Mouse (Mus musculus) neutrophil, adult 65 days (primary cell): ENCODE results near the gene Ttll3. TPM values are rescaled to one million over a fixed set of nuclear protein-coding genes. Genes with fewer than 3 reads are reported as not detected.

Experiments
- total RNA-seq: library from RNA; stranded (reverse); gene quantifications from 2 replicates; pipeline ENCODE4 v1.2.4, GENCODE M21; 2023

The Ttll3 gene
- 34.0 and 50.2 TPM in 2 replicates for total RNA-seq

DNA sequence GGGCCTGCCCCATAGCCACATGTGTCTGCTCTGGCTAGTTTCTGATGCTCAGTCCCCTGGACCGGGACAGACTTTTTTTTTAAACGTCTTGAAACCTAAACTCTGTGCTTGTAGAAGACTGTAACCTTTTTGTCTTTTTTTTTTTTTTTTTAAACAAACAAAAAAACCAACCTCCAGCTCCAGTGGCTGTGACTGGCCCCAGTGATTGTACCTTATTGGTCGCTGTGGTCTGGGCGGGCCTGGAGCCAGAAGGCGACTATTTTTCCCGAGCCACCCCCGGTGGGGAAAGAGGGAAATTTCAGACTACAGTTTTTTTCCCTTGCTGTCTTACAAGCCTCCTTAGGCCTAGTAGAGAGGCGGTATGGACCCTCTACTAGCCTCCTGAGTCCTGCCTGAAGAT is at the start of gene Ttll3:
Gene Ttll3 (plus strand): TSS at position 301 of the 400 bp plus-strand sequence.

DNA sequence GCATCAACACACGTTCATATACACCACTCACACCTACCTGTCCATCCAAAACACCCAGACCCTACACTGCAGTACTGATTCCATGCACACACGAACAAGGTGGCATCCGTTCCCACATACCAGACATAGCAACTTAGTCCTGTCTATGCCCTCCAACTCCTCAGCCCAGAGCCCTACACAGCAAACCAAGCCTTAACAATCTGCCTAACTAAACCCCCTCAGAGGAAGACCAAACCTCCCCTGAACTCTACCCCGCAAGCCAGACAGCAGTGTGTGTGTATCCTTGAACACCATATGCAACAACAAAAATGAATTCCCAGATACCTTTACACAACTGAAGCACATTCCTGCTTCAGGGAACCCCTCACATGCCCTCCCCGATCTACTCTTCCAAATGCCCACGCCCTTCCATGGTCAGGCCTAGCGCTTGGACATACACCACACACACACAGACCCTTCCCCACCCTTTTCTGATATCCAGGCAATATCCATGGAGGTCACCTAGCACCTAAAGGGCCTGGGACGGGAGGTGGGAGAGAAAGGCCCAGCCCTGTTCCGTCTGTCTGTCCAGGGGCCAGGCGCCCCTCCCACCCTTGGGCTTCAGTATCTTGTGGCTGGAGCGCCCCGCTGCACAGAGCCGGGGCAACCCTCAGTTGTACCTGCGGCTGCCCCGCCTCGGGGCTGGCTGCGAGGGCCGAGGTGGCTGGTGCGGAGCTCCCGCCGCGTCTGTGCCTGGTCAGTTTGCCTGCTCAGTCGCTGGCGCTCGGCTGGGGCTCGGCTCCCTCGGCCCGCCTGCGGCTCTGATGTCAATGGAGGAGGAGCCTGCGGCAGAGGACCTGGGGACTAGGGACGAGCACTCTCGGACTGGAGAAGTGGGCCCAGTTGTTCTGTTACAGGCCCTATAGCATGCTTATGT is 45.6 kb upstream of the Ttll3 start, which contains the start of gene Camk1:
Gene Camk1 (minus strand): TSS at position 808 of the 916 bp plus-strand sequence.

DNA sequence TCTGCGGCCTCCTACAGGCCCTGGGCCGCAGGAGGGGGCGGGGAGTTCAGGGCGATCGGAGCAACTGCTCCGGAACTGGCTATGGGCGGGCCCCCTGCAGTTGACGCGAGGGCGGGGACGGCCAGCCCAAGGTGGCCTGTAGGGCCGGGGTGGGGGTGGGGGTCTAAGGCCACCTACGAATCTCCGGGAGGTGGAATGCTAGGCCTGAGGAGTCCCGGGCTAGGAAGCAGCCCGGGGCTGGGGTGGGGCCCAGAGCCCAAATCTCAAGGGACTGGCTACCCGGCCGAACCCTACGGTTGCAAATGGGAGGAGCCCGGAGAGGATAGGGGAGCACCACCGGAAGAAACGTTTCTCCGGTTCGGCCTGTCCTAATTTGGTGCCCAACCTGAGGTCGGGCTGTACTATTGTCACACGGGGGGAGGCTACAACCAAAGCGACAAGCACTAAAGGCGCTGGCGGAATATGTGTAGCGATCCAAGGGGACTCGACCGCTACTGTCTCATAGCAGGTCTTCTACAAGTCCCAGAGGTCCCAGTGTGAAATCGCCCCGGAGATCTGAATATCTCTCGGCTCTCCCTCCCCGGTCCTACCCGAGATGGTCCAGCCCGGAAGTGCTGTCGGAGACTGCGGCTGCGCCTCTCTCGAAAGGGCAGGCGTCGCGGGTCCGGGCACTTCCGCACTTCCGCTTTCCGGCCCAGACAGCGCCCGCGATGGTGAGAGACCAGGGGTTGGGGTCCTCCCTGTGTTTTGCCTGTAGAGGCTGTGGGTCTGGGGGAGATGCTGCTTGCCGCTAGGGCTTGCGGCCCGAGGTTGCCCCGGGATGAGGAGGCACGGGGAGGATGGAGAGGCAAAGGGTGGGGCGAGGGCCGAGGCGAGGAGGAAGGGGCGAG is 11.3 kb upstream of the Ttll3 start, which contains the start of the genes Tada3 and Arpc4:
Gene Tada3 (minus strand): TSS at position 388 of the 890 bp plus-strand sequence.
Gene Arpc4 (plus strand): TSS at position 620 of the 890 bp plus-strand sequence.

DNA sequence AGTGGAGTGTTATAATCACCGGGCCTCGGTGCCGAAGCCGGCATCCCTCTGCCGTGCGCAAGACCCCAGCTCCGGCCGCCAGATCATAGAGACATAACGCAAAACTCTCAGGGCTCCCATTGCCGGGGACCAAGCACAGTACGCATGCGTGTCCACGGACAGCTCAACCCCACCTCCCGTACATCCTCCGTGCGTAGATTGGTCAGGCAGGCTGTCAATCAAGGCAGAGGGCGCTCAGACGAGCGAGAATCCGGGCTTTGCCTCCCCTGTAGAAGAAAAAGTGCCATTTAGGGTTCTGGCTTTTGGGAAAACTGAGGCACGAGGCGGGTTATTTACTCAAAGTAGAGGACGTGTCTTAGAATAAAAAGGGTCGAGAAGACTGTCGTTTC is 30.1 kb downstream of the Ttll3 start, which contains the start of gene Rpusd3:
Gene Rpusd3 (minus strand): TSS at position 142 of the 389 bp plus-strand sequence.

DNA sequence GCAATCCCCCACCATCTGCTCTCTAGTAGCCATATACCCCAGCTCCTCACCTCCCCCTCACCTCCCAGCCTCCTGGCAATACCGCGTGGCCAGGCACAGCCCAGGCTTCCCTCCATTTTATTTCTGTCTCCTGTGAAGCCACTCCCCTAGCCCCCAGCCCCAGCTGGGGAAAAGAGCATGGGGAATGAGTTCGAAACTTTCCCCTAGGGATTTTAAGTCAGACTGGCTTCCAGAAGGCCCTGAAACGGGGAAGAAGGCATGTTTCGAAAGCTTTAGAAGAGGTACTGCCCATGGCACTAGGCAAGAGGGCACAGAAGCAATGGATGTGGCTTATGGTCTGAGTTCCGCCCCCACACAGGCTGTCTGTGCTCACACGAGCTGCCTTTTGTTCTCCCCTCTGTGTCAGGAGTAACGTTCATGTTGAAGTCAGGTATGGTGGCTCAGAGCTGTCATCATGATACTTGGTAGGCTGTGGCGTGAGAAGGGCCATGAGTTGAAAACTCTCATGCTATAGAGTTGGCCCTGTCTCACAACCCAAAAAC is 46.7 kb downstream of the Ttll3 start, which contains the start of gene Cidec:
Gene Cidec (minus strand): TSS at position 97 of the 542 bp plus-strand sequence.

DNA sequence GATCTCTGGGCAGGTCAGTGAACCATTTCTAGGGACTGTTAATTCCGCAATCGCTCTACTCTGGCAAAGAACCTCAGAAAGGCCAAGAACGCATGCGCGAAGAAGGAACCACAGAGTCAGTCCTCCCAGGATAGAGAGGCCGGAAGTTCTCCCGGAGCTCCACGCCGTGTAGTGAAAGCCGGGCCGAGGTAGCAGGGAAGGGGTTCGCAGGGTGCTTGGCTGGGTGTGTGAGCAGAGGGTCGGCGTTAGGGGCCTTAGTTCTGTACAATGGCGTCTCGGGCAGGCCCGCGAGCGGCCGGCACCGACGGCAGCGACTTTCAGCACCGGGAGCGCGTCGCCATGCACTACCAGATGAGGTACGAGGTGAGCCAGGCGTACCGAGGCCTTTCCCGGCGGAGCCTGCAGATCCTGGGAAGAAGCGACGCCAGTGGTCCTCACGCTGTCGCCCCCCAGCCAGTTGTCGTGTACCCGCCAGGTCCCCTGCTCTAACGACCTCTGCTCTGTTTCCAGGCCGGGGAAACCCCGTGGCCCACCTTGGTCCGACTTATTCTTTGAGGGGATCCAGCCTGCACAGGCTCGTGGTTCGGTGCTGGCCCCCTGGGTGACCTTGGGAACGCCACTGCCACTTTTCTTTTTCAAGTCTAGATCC is 53.5 kb downstream of the Ttll3 start, which contains the start of gene Jagn1:
Gene Jagn1 (plus strand): TSS at position 128 of the 649 bp plus-strand sequence.

DNA sequence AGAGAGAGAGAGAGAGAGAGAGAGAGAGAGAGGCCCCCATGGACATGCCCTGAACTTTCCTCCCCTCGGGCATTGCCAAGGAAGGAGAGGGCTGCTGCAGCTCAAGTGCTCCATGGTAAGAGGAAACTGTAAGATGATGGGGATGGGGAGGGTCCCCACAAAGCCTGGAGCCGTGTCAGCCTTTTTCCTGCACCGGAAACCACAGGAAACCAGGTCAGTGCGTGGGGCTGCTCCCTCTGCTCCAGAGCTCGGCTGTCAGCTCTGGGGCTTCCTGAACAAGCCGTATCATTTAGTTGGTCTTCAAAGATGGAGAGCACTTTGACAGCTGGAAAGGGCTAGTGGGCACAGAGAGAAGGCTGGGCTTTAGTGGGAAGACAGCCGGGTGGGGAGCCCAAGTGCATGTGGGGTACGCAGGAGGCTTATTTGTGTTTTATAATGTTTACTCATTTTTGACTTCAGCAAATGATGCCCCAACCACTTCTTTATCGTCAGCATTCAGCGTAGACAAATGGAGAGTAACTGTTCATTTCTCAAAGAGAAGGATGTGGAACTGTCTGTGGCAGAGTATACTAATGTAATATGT is 69.0 kb downstream of the Ttll3 start, which contains the start of gene Il17re:
Gene Il17re (plus strand): TSS at position 533 of the 583 bp plus-strand sequence.

Other genes starting within 250 kb of the Ttll3 start
- gene Lhfpl4, start 193.9 kb upstream of the Ttll3 start, total RNA-seq, result 0.44 and 0.66 TPM in 2 replicates
- gene Mtmr14, start 151.4 kb upstream of the Ttll3 start, total RNA-seq, result 64.5 and 81.3 TPM in 2 replicates
- 0.54 and 0.95 TPM in 2 replicates for gene Cpne9, start 107.0 kb upstream of the Ttll3 start, total RNA-seq
- gene Brpf1, start 82.1 kb upstream of the Ttll3 start, total RNA-seq, result 130 and 175 TPM in 2 replicates
- gene Ogg1, start 62.3 kb upstream of the Ttll3 start, total RNA-seq, result 11.9 and 13.8 TPM in 2 replicates
- 24.6 and 26.1 TPM in 2 replicates for gene Camk1, start 45.3 kb upstream of the Ttll3 start, total RNA-seq
- 21.5 and 31.0 TPM in 2 replicates for gene Tada3, start 11.4 kb upstream of the Ttll3 start, total RNA-seq
- 502 and 519 TPM in 2 replicates for gene Arpc4, start 11.1 kb upstream of the Ttll3 start, total RNA-seq
- gene Rpusd3, start 30.1 kb downstream of the Ttll3 start, total RNA-seq, result 0.60 and 0.68 TPM in 2 replicates
- not detected in 2 replicates for gene Cidec, start 46.5 kb downstream of the Ttll3 start, total RNA-seq
- 8.3 and 8.5 TPM in 2 replicates for gene Jagn1, start 53.3 kb downstream of the Ttll3 start, total RNA-seq
- 0.20 TPM in 1 of 2 replicates, not detected in the other for gene Il17re, start 69.2 kb downstream of the Ttll3 start, total RNA-seq
- not detected in 2 replicates for gene Il17rc, start 82.2 kb downstream of the Ttll3 start, total RNA-seq
- 1.9 and 3.9 TPM in 2 replicates for gene Creld1, start 94.0 kb downstream of the Ttll3 start, total RNA-seq
- not detected in 2 replicates for gene Prrt3, start 112.7 kb downstream of the Ttll3 start, total RNA-seq
- gene Emc3, start 142.4 kb downstream of the Ttll3 start, total RNA-seq, result 54.7 and 58.4 TPM in 2 replicates
- 14.4 and 15.2 TPM in 2 replicates for gene Fancd2, start 142.4 kb downstream of the Ttll3 start, total RNA-seq
- not detected in 2 replicates for gene Fancd2os, start 211.5 kb downstream of the Ttll3 start, total RNA-seq
- gene Brk1, start 215.5 kb downstream of the Ttll3 start, total RNA-seq, result 123 TPM in 2 replicates
- gene Vhl, start 234.7 kb downstream of the Ttll3 start, total RNA-seq, result 32.6 and 40.9 TPM in 2 replicates
- gene Irak2, start 249.2 kb downstream of the Ttll3 start, total RNA-seq, result 174 and 268 TPM in 2 replicates